20 mouse cellular contexts compared by ENCODE assay signal in genomic region chr1:181521401-181522091, GRCm38 (mm10). TPM values are rescaled to one million over a fixed set of nuclear protein-coding genes. Genes with fewer than 3 reads are reported as not detected.
DNase-seq lines count a peak whose midpoint lies in the region; ATAC-seq and TF ChIP-seq lines count a peak whose summit lies in the region.
"Had no signal": no experiment of that assay in that cellular context is flagged by ENCODE, and none has a peak within 500 bp of the region (broad histone marks: within the 10 kb centered on the region; RNA-seq: fewer than 3 reads in every experiment).

No protein-coding gene starts in this region.

- no peaks in the 10 kb centered on the region for H3K27me3 ChIP-seq in kidney, embryonic 15.5 days
- no peaks in the 10 kb centered on the region for H3K27me3 ChIP-seq in intestine, embryonic 15.5 days (replicated peaks)
- H3K27me3 ChIP-seq in stomach, embryonic 16.5 days (ENCODE audit: control insufficient read depth, insufficient read depth, low read length): no peaks in the 10 kb centered on the region
- H3K27me3 ChIP-seq in cerebellum, adult 2 months (ENCODE audit: control insufficient read depth, insufficient read depth, low read length): no peaks in the 10 kb centered on the region
- H3K27me3 ChIP-seq: liver, embryonic 12.5 days; midbrain, embryonic 13.5 days had no signal

- TF ChIP-seq POLR2A in cerebellum, adult 2 months (IDR thresholded peaks at IDR 0.05; ENCODE audit: borderline replicate concordance, insufficient read depth, low read length): no peak

- H3K36me3 ChIP-seq in kidney, embryonic 15.5 days: no peaks in the 10 kb centered on the region
- H3K36me3 ChIP-seq in intestine, embryonic 15.5 days: no peaks in the 10 kb centered on the region
- no peaks in the 10 kb centered on the region for H3K36me3 ChIP-seq in stomach, embryonic 16.5 days (ENCODE audit: control insufficient read depth, insufficient read depth, low read length)
- H3K36me3 ChIP-seq: liver, embryonic 12.5 days; midbrain, embryonic 13.5 days had no signal

- no peak overlapping the region for H3K9ac ChIP-seq in kidney, embryonic 15.5 days
- no peak overlapping the region for H3K9ac ChIP-seq in intestine, embryonic 15.5 days
- no peak overlapping the region for H3K9ac ChIP-seq in stomach, embryonic 16.5 days (ENCODE audit: low read length)
- H3K9ac ChIP-seq: liver, embryonic 12.5 days; midbrain, embryonic 13.5 days had no signal

- no peak for DNase-seq in kidney, postnatal 36 days
- peak; percentile 55 for DNase-seq in right cerebral cortex, adult 18-20 months
- DNase-seq in right cerebral cortex, postnatal 4 days: no peak
- no peak for DNase-seq in cerebellum, adult 2 months
- DNase-seq in heart, postnatal 4 days: no peak
- DNase-seq: adrenal gland, postnatal 25 days; cerebellum, postnatal 10 days; embryo, embryonic 11 days; heart, postnatal 14 days; kidney, adult 9 months; left cerebral cortex, postnatal 4 days; thymus, postnatal 36 days had no signal

- H3K4me1 ChIP-seq in kidney, embryonic 15.5 days: peaks cover 23% of the 10 kb centered on the region
- no peaks in the 10 kb centered on the region for H3K4me1 ChIP-seq in intestine, embryonic 15.5 days (replicated peaks)
- H3K4me1 ChIP-seq in stomach, embryonic 16.5 days (ENCODE audit: control insufficient read depth, insufficient read depth, low read length): no peaks in the 10 kb centered on the region
- no peaks in the 10 kb centered on the region for H3K4me1 ChIP-seq in cerebellum, adult 2 months (ENCODE audit: control insufficient read depth, insufficient read depth, low read length)
- H3K4me1 ChIP-seq: liver, embryonic 12.5 days had no signal

- WGBS in kidney, embryonic 15.5 days: 59% methylated on average over 11 of the region's 11 CpGs
- 63% methylated on average over 11 of the region's 11 CpGs for WGBS in intestine, embryonic 15.5 days
- 56% methylated on average over 11 of the region's 11 CpGs for WGBS in stomach, embryonic 16.5 days
- 63% methylated on average over 11 of the region's 11 CpGs for WGBS in cerebellum, adult 2 months

- H3K4me2 ChIP-seq in kidney, embryonic 15.5 days: no peak overlapping the region
- no peak overlapping the region for H3K4me2 ChIP-seq in intestine, embryonic 15.5 days (replicated peaks)
- H3K4me2 ChIP-seq in stomach, embryonic 16.5 days (ENCODE audit: low read depth, low read length): peak overlapping the region; percentile 7; the same call in 1 of the 2 replicates
- H3K4me2 ChIP-seq: liver, embryonic 12.5 days; midbrain, embryonic 13.5 days had no signal

- no peak overlapping the region for H3K4me3 ChIP-seq in kidney, embryonic 15.5 days (replicated peaks)
- H3K4me3 ChIP-seq in intestine, embryonic 15.5 days (replicated peaks): no peak overlapping the region
- no peak overlapping the region for H3K4me3 ChIP-seq in stomach, embryonic 16.5 days (replicated peaks; ENCODE audit: low read length)
- H3K4me3 ChIP-seq in cerebellum, adult 2 months (replicated peaks; ENCODE audit: insufficient read depth, low read depth, low read length): no peak overlapping the region
- H3K4me3 ChIP-seq: liver, embryonic 12.5 days; midbrain, embryonic 13.5 days had no signal

- H3K27ac ChIP-seq in kidney, embryonic 15.5 days: peak overlapping the region; percentile 25; the same call in 1 of the 2 replicates
- H3K27ac ChIP-seq in intestine, embryonic 15.5 days: no peak overlapping the region
- peak overlapping the region; percentile 44; the same call in 1 of the 2 replicates for H3K27ac ChIP-seq in stomach, embryonic 16.5 days (ENCODE audit: low read length)
- no peak overlapping the region for H3K27ac ChIP-seq in cerebellum, adult 2 months (ENCODE audit: insufficient read depth, low read length)
- H3K27ac ChIP-seq: hindbrain, postnatal 0 days; liver, embryonic 12.5 days; midbrain, embryonic 13.5 days had no signal

- no peaks in the 10 kb centered on the region for H3K9me3 ChIP-seq in kidney, embryonic 15.5 days (replicated peaks)
- H3K9me3 ChIP-seq in intestine, embryonic 15.5 days: no peaks in the 10 kb centered on the region
- no peaks in the 10 kb centered on the region for H3K9me3 ChIP-seq in stomach, embryonic 16.5 days (replicated peaks; ENCODE audit: control insufficient read depth, low read length)
- H3K9me3 ChIP-seq: liver, embryonic 12.5 days; midbrain, embryonic 13.5 days had no signal

- no peak for TF ChIP-seq CTCF in cerebellum, adult 2 months (IDR thresholded peaks at IDR 0.05; ENCODE audit: borderline replicate concordance, insufficient read depth, low read depth, low read length)

- no peak for ATAC-seq in kidney, embryonic 15.5 days (replicated peaks; ENCODE audit: low FRiP score)
- peak; percentile 77; the same call in 1 of the 2 replicates for ATAC-seq in intestine, embryonic 15.5 days
- ATAC-seq in stomach, embryonic 16.5 days (ENCODE audit: insufficient read depth, low FRiP score): peak; percentile 80
- ATAC-seq: hindbrain, postnatal 0 days; liver, embryonic 12.5 days; midbrain, embryonic 13.5 days had no signal

RNA-seq across cellular contexts. Expression of gene Ccdc121, which starts 10.3 kb away (rescaled TPM):
- 0.08 and 0.32 TPM in 2 replicates for polyA plus RNA-seq in kidney, embryonic 15.5 days (2015; fragmentation: Nextera tagmentation; extraction: Ambion mirVana)
- not detected in 2 replicates for polyA plus RNA-seq in intestine, embryonic 15.5 days (2015; fragmentation: Nextera tagmentation; extraction: Ambion mirVana)
- 0.06 TPM in 1 of 2 replicates, not detected in the other for polyA plus RNA-seq in stomach, embryonic 16.5 days (2015; fragmentation: Nextera tagmentation; extraction: Ambion mirVana)
- polyA plus RNA-seq in cerebellum, adult 2 months (2012; rRNA removed): 0.67 and 0.74 TPM in 2 replicates
- total RNA-seq in heart, postnatal 4 days (2021): not detected
- total RNA-seq: adrenal gland, postnatal 25 days; gastrocnemius, adult 8-10 months; heart, adult 8-10 months; heart, postnatal 14 days had no signal
- polyA plus RNA-seq: liver, embryonic 12.5 days; midbrain, embryonic 13.5 days had no signal

RNA-seq across cellular contexts. Expression of gene Dnah14, which starts 54.8 kb away (rescaled TPM):
- 1.4 and 2.0 TPM in 2 replicates for polyA plus RNA-seq in kidney, embryonic 15.5 days (2015; fragmentation: Nextera tagmentation; extraction: Ambion mirVana)
- polyA plus RNA-seq in intestine, embryonic 15.5 days (2015; fragmentation: Nextera tagmentation; extraction: Ambion mirVana): 1.2 and 2.1 TPM in 2 replicates
- polyA plus RNA-seq in stomach, embryonic 16.5 days (2015; fragmentation: Nextera tagmentation; extraction: Ambion mirVana): 1.1 and 1.4 TPM in 2 replicates
- 0.62 and 1.0 TPM in 2 replicates for polyA plus RNA-seq in cerebellum, adult 2 months (2012; rRNA removed)
- not detected for total RNA-seq in heart, postnatal 4 days (2021)
- total RNA-seq: gastrocnemius, adult 8-10 months; heart, adult 8-10 months had no signal

Comparison
In these comparisons a context has a peak if more than half of its experiments do, and no peak if none do; other contexts are left out.
1. H3K27ac ChIP-seq: peak in kidney, embryonic 15.5 days (single experiment) and stomach, embryonic 16.5 days (single experiment); none in intestine, embryonic 15.5 days (single experiment) and cerebellum, adult 2 months (single experiment).